Mouse (Mus musculus): ENCODE results near the gene Tanc1. TPM values are rescaled to one million over a fixed set of nuclear protein-coding genes. Genes with fewer than 3 reads are reported as not detected.

Tanc1 gene
- polyA plus RNA-seq, 1 experiment = 1.00 TPM

- Histone ChIP-seq H3K36me3 (replicated peaks; ENCODE audit: low read length) (no peaks in the 10 kb centered on the region), H3K4me3 (replicated peaks) (no peak overlapping the region), H3K27me3 (replicated peaks) (peaks cover 9% of the 10 kb centered on the region), H3K9me3 (peaks cover 7% of the 10 kb centered on the region; the same call in 1 of the 2 replicates), H3K4me1 (0 out of 2 replicates have a peak, but pooled peaks cover 5% of the 10 kb centered on the region)
- TF ChIP-seq FLI1 (IDR thresholded peaks at IDR 0.05; ENCODE audit: low read length) (no peak), GATA1 (IDR thresholded peaks at IDR 0.05; ENCODE audit: borderline replicate concordance, low read length) (no peak)
These were observed 81.6 kb downstream of the Tanc1 start for GRCm38 (mm10) chr2:59693473-59693872.

- H3K4me3 ChIP-seq (replicated peaks) = no peak overlapping the region
- peaks cover 3% of the 10 kb centered on the region for H3K27me3 ChIP-seq (replicated peaks)
- H3K36me3 ChIP-seq (replicated peaks; ENCODE audit: low read length) = peaks cover 9% of the 10 kb centered on the region
- peaks cover 7% of the 10 kb centered on the region; the same call in 1 of the 2 replicates for H3K9me3 ChIP-seq
- TF ChIP-seq FLI1 (IDR thresholded peaks at IDR 0.05; ENCODE audit: low read length) (no peak), GATA1 (IDR thresholded peaks at IDR 0.05; ENCODE audit: borderline replicate concordance, low read length) (no peak)
- H3K4me1 ChIP-seq = 0 out of 2 replicates have a peak, but pooled peaks cover 5% of the 10 kb centered on the region
These were observed 85.3 kb downstream of the Tanc1 start for GRCm38 (mm10) chr2:59697123-59697522.

GRCm38 (mm10) chr2:59697722-59698634, 86.1 kb downstream of the Tanc1 start:
- peaks cover 3% of the 10 kb centered on the region for H3K27me3 ChIP-seq (replicated peaks)
- peaks cover 9% of the 10 kb centered on the region; the same call in 1 of the 2 replicates for H3K4me1 ChIP-seq
- no peak overlapping the region for H3K4me3 ChIP-seq (replicated peaks)
- TF ChIP-seq GATA1 (IDR thresholded peaks at IDR 0.05; ENCODE audit: borderline replicate concordance, low read length) (no peak), FLI1 (IDR thresholded peaks at IDR 0.05; ENCODE audit: low read length) (no peak)
- H3K36me3 ChIP-seq (replicated peaks; ENCODE audit: low read length) = peaks cover 9% of the 10 kb centered on the region
- peaks cover 7% of the 10 kb centered on the region; the same call in 1 of the 2 replicates for H3K9me3 ChIP-seq

GRCm38 (mm10) chr2:59698635-59699300, 86.9 kb downstream of the Tanc1 start:
- peaks cover 9% of the 10 kb centered on the region for H3K36me3 ChIP-seq (replicated peaks; ENCODE audit: low read length)
- H3K9me3 ChIP-seq = peaks cover 7% of the 10 kb centered on the region; the same call in 1 of the 2 replicates
- peaks cover 3% of the 10 kb centered on the region for H3K27me3 ChIP-seq (replicated peaks)
- no peak for TF ChIP-seq GATA1 (IDR thresholded peaks at IDR 0.05; ENCODE audit: borderline replicate concordance, low read length)
- no peak for TF ChIP-seq FLI1 (IDR thresholded peaks at IDR 0.05; ENCODE audit: low read length)
- no peak overlapping the region for H3K4me3 ChIP-seq (replicated peaks)
- peaks cover 9% of the 10 kb centered on the region; the same call in 1 of the 2 replicates for H3K4me1 ChIP-seq

- H3K36me3 ChIP-seq (replicated peaks; ENCODE audit: low read length) = peaks cover 9% of the 10 kb centered on the region
- peaks cover 3% of the 10 kb centered on the region for H3K27me3 ChIP-seq (replicated peaks)
- H3K4me3 ChIP-seq (replicated peaks) = no peak overlapping the region
- no peaks in the 10 kb centered on the region for H3K9me3 ChIP-seq
- no peak for TF ChIP-seq FLI1 (IDR thresholded peaks at IDR 0.05; ENCODE audit: low read length)
- TF ChIP-seq GATA1 (IDR thresholded peaks at IDR 0.05; ENCODE audit: borderline replicate concordance, low read length) = no peak
- peaks cover 9% of the 10 kb centered on the region; the same call in 1 of the 2 replicates for H3K4me1 ChIP-seq
These were observed 88.1 kb downstream of the Tanc1 start for GRCm38 (mm10) chr2:59699893-59700292.

GRCm38 (mm10) chr2:59705221-59705620, 93.4 kb downstream of the Tanc1 start:
- Histone ChIP-seq H3K36me3 (replicated peaks; ENCODE audit: low read length) (peaks cover 6% of the 10 kb centered on the region), H3K4me1 (peaks cover 4% of the 10 kb centered on the region; the same call in 1 of the 2 replicates), H3K4me3 (replicated peaks) (no peak overlapping the region), H3K9me3 (0 out of 2 replicates have a peak, but pooled peaks cover 5% of the 10 kb centered on the region), H3K27me3 (replicated peaks) (no peaks in the 10 kb centered on the region)
- TF ChIP-seq FLI1 (IDR thresholded peaks at IDR 0.05; ENCODE audit: low read length) (no peak), GATA1 (IDR thresholded peaks at IDR 0.05; ENCODE audit: borderline replicate concordance, low read length) (no peak)

GRCm38 (mm10) chr2:59706806-59707205, 95.0 kb downstream of the Tanc1 start:
- Histone ChIP-seq H3K36me3 (replicated peaks; ENCODE audit: low read length) (peaks cover 3% of the 10 kb centered on the region), H3K4me3 (replicated peaks) (no peak overlapping the region), H3K27me3 (replicated peaks) (no peaks in the 10 kb centered on the region), H3K4me1 (peaks cover 4% of the 10 kb centered on the region; the same call in 1 of the 2 replicates), H3K9me3 (0 out of 2 replicates have a peak, but pooled peaks cover 5% of the 10 kb centered on the region)
- TF ChIP-seq FLI1 (IDR thresholded peaks at IDR 0.05; ENCODE audit: low read length) (no peak), GATA1 (IDR thresholded peaks at IDR 0.05; ENCODE audit: borderline replicate concordance, low read length) (no peak)

- Histone ChIP-seq H3K27me3 (replicated peaks) (peaks cover 2% of the 10 kb centered on the region), H3K9me3 (0 out of 2 replicates have a peak, but pooled peaks cover 5% of the 10 kb centered on the region), H3K36me3 (replicated peaks; ENCODE audit: low read length) (peaks cover 3% of the 10 kb centered on the region), H3K4me3 (replicated peaks) (no peak overlapping the region), H3K4me1 (no peaks in the 10 kb centered on the region; the same call in 1 of the 2 replicates)
- TF ChIP-seq FLI1 (IDR thresholded peaks at IDR 0.05; ENCODE audit: low read length) = no peak
- no peak for TF ChIP-seq GATA1 (IDR thresholded peaks at IDR 0.05; ENCODE audit: borderline replicate concordance, low read length)
These were observed 96.3 kb downstream of the Tanc1 start for GRCm38 (mm10) chr2:59707922-59708706.

- Histone ChIP-seq H3K4me3 (replicated peaks) (no peak overlapping the region), H3K4me1 (peaks cover 4% of the 10 kb centered on the region; the same call in 1 of the 2 replicates), H3K27me3 (replicated peaks) (peaks cover 2% of the 10 kb centered on the region), H3K9me3 (0 out of 2 replicates have a peak, but pooled peaks cover 5% of the 10 kb centered on the region), H3K36me3 (replicated peaks; ENCODE audit: low read length) (peaks cover 3% of the 10 kb centered on the region)
- TF ChIP-seq FLI1 (IDR thresholded peaks at IDR 0.05; ENCODE audit: low read length) (no peak), GATA1 (IDR thresholded peaks at IDR 0.05; ENCODE audit: borderline replicate concordance, low read length) (no peak)
These were observed 98.9 kb downstream of the Tanc1 start for GRCm38 (mm10) chr2:59710771-59711170.
